Mouse (Mus musculus): ENCODE measurements around the gene Henmt1.

- TF ChIP-seq CTCF (IDR thresholded peaks at IDR 0.05; ENCODE audit: low read depth) (no peak), EP300 (optimal IDR thresholded peaks at IDR 0.05) (no peak)
Measured at GRCm38 (mm10) chr3:108957976-108958375, 18.3 kb downstream of the Henmt1 start.
